Mouse (Mus musculus): ENCODE results near the gene Rprd1b. TPM values are rescaled to one million over a fixed set of nuclear protein-coding genes. Genes with fewer than 3 reads are reported as not detected.
A peak's percentile ranks its signal among the peaks of the same experiment; 100 is the strongest.

Gene Rprd1b
- total RNA-seq, 1 experiment from 2014 or later = 14.4 TPM

- ATAC-seq (replicated peaks; ENCODE audit: insufficient number of reproducible peaks, low FRiP score, low TSS enrichment, poor library complexity, severe bottlenecking) = no peak
These were observed 81.2 kb downstream of the Rprd1b start for GRCm38 (mm10) chr2:158109516-158109915.

GRCm38 (mm10) chr2:158113591-158114257 lies 85.4 kb downstream of the Rprd1b start:
- no peak for ATAC-seq (replicated peaks; ENCODE audit: insufficient number of reproducible peaks, low FRiP score, low TSS enrichment, poor library complexity, severe bottlenecking)

- ATAC-seq (replicated peaks; ENCODE audit: insufficient number of reproducible peaks, low FRiP score, low TSS enrichment, poor library complexity, severe bottlenecking) = no peak
These were observed 86.6 kb downstream of the Rprd1b start for GRCm38 (mm10) chr2:158114931-158115330.

- ATAC-seq (replicated peaks; ENCODE audit: insufficient number of reproducible peaks, low FRiP score, low TSS enrichment, poor library complexity, severe bottlenecking) = no peak
These were observed 87.6 kb downstream of the Rprd1b start for GRCm38 (mm10) chr2:158115838-158116453.

GRCm38 (mm10) chr2:158116653-158117052 lies 88.4 kb downstream of the Rprd1b start:
- ATAC-seq (replicated peaks; ENCODE audit: insufficient number of reproducible peaks, low FRiP score, low TSS enrichment, poor library complexity, severe bottlenecking) = no peak

DNA sequence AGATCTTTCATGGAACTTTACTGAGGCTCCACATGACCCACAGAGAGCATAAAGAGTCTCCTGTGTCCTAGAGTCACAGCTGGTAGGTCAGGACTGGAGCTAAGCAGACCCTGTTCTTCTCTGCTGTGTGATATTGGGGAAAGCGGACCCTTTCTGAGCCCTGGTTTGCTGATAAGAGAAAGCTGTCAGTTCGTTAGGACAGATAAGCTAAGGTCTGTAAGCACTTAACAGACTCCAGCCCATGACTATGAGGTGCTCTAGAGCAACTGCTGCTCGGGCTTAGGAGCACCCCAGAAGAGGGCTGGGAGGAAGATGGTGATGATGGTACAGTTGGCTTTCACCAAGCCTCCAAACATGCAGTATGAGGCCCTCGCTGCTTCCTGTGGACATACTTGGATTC lies 90.8 kb downstream of the Rprd1b start:
- ATAC-seq (replicated peaks; ENCODE audit: insufficient number of reproducible peaks, low FRiP score, low TSS enrichment, poor library complexity, severe bottlenecking) = no peak

GRCm38 (mm10) chr2:158120211-158120610 lies 91.9 kb downstream of the Rprd1b start:
- no peak for ATAC-seq (replicated peaks; ENCODE audit: insufficient number of reproducible peaks, low FRiP score, low TSS enrichment, poor library complexity, severe bottlenecking)

DNA sequence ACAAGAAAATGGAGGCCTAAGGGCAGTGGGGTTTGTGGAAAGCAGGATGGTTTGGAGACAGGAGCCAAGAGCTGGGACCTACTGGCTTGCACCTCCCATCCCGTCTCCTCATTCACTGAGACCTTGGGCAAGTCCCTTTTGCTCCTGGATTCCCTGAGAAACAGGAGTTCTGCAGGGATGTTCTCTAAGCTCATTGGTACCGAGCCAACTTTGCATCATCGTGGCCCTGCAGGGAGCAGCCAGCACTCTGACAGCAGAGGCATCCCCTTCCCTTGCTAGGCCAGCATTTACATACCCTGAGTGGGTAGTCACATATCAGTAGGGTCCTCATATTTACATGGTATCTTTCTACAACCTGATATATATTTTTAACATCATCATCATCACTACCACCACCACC lies 92.6 kb downstream of the Rprd1b start:
- no peak for ATAC-seq (replicated peaks; ENCODE audit: insufficient number of reproducible peaks, low FRiP score, low TSS enrichment, poor library complexity, severe bottlenecking)

- 0 out of 2 replicates have a peak, but pooled peaks have one; percentile 14 for ATAC-seq (replicated peaks; ENCODE audit: insufficient number of reproducible peaks, low FRiP score, low TSS enrichment, poor library complexity, severe bottlenecking)
These were observed 93.5 kb downstream of the Rprd1b start for GRCm38 (mm10) chr2:158121645-158122326.

DNA sequence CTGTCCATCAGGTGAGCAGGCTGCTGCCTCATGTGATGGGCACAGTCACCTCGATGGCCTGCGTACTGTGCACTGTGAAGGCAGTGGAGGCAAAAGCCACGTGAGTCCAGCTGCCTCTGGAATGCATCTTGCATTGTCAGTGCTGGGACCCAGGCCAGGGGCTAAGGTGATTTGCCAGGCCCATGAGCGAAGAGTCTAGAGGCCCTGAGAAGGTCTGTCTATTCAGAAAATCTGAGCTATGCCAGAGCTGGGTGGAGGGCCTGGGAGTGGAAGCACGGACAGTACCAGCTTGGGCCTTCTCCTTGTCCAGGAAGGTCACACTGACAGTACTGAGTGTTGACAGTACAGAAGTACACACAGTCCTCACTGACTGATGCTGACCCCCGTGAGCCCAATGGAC lies 94.5 kb downstream of the Rprd1b start:
- ATAC-seq (replicated peaks; ENCODE audit: insufficient number of reproducible peaks, low FRiP score, low TSS enrichment, poor library complexity, severe bottlenecking) = no peak

DNA sequence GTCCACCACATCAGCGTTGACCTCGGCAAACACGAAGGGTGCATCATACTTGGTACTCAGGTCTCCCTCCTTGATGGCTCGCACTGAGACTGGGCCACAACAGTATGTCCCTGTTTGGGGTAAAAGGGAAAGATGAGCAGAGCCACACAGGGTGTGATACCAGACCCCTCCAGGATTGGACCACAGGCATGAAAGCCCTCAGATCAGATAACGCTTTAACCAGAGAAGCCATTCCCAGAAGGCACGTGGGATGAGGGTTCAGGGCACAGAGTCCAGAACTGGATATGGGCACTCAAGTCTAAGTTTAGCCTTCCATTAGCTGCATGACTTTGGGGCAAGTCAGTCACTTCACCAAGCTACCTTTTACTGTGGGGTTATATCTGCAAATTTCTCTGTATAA lies 98.9 kb downstream of the Rprd1b start:
- no peak for ATAC-seq (replicated peaks; ENCODE audit: insufficient number of reproducible peaks, low FRiP score, low TSS enrichment, poor library complexity, severe bottlenecking)

DNA sequence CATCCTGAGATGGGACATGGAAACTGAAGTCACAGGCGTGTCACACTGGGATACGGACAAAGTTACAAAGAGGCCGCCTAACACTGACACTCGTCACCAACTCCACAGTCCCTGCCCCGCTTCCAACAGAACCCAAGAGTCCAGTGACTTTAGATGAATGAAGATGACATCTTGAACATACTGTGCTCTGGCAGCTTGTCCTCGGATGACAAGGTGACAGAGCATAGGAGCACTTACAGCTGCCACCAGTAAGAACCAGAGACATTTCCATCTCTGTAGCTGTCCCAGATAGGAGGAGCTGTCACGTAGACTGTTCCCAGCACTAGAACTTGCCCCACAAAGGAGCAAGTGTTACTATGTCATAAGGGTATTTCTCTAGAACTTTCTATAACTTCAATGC lies 99.6 kb downstream of the Rprd1b start:
- no peak for ATAC-seq (replicated peaks; ENCODE audit: insufficient number of reproducible peaks, low FRiP score, low TSS enrichment, poor library complexity, severe bottlenecking)

DNA sequence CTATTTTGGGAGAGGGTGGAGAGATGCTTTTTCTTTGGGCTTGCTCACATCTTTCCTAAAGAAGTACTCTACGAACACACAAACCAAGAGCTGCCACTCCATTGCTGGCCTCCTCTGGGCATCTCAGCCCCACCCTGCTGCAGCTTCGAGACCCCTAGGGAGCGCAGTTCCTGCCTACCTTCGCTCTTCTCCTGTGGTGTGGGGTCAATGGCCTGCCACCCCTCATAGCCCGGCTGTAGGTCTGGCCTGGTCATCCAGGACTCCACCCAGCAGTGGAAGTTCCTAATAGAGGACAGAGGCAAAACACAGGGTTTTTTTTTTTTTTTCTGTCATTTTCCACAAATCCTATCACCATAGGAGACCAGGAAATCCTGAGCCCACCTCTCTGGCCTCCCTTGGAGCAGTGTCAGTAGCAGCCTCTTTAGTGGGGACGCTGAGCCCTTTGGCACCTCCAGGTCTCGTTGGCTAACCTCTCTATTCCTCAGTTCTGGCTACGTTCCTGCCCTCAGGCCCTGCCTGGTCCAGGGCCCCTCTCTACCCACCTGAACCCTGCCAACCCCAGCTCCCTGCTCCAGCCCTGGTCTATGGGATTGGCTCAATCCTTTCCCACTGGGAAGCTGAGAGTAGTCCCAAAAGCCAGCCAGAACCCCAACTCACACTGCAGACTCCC lies 100.3 kb downstream of the Rprd1b start:
- ATAC-seq (replicated peaks; ENCODE audit: insufficient number of reproducible peaks, low FRiP score, low TSS enrichment, poor library complexity, severe bottlenecking) = no peak

DNA sequence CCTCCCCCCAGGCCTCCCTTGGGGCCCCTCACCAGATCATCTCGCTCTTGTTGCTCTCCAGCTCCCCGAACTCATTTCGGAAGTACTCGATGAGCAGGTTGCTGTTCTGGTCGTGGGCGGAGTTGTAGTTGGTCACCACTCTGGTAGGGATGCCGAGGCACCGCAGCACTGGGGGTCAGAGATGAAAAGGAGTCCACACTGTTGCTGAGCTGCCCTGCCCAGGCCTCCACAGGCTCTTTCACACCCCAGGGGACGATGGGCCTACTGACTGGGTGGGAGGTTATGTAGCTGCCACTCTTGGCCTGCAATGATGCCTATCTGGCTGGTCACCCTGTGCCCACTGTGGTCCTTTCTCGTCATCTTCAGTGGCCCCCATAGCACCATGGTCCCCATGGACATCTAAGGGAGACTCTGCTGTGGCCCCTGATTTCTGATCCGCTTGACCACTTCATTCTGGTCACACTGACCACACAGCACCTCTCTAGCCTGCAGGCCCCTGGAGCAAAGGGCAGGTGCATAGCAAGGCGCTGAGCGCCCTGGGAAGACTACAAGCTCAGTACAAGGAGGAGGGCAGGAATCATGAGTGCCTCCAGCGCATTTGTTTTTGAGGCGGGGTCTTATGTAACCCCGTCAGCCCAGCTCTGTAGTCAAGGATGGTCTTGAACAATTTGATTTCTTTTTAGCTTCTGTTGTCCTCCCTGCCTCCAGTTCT lies 101.2 kb downstream of the Rprd1b start:
- no peak for ATAC-seq (replicated peaks; ENCODE audit: insufficient number of reproducible peaks, low FRiP score, low TSS enrichment, poor library complexity, severe bottlenecking)

GRCm38 (mm10) chr2:158130391-158130986 lies 102.2 kb downstream of the Rprd1b start:
- ATAC-seq (replicated peaks; ENCODE audit: insufficient number of reproducible peaks, low FRiP score, low TSS enrichment, poor library complexity, severe bottlenecking) = 0 out of 2 replicates have a peak, but pooled peaks have one; percentile 4

GRCm38 (mm10) chr2:158131197-158131835 lies 103.0 kb downstream of the Rprd1b start:
- ATAC-seq (replicated peaks; ENCODE audit: insufficient number of reproducible peaks, low FRiP score, low TSS enrichment, poor library complexity, severe bottlenecking) = no peak

DNA sequence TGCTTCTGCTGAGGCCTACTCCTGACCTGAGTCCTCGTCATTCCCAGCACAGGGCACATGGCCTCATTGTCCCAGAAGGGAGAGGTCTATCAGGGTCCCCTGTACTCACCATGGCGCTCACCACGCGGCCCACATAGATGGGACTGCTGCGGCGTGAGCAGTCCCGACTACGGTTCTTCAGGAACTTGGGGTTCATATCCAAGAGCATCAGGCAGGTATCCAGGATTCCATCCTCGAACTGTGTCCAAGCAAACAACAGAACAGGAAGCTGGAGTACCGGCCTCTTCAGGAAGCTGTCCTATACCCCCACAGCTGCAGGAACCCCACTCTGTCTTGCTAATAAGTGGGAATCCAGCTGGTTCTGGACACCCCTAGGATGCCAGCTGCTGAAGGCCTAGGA lies 104.0 kb downstream of the Rprd1b start:
- no peak for ATAC-seq (replicated peaks; ENCODE audit: insufficient number of reproducible peaks, low FRiP score, low TSS enrichment, poor library complexity, severe bottlenecking)

DNA sequence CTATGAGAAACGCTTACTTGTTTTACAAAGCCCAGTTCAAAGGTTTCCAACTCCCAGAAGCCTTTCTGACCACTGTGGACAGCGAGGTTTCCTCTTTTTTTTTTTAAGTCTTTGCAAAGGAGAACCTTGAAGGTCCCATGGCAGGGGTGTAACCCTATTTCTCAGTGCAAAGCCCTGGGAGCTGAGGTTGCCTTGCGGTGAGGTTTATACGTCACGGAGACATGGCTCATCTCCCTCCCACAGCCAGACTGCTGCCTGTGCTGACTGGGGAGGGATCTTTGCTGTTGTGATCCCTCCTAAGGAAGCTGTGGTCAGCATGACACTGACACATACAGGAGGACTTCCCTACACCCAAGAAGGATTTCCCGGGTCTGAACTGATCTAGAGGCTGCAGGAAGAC lies 104.8 kb downstream of the Rprd1b start:
- ATAC-seq (replicated peaks; ENCODE audit: insufficient number of reproducible peaks, low FRiP score, low TSS enrichment, poor library complexity, severe bottlenecking) = peak; percentile 75
